Mouse (Mus musculus) intestine, embryonic 16.5 days (tissue): ENCODE data around the gene Treh. TPM values are rescaled to one million over a fixed set of nuclear protein-coding genes. Genes with fewer than 3 reads are reported as not detected.

Source experiments
- ATAC-seq: fragments of 200-750 bp; cut with Nextera tagmentation; 2 replicates; pipeline ENCODE4 v1.8.0; 2017; ENCODE audit warnings: moderate TSS enrichment, moderate library complexity
- H3K27ac ChIP-seq: fragments of 300-500 bp; sonication (generic); 2 replicates; pipeline ENCODE4 v1.5.1; 2014; ENCODE audit warnings: mild to moderate bottlenecking, low read length
- H3K27me3 ChIP-seq: fragments of 300-500 bp; sonication (generic); replicated peaks from 2 replicates; pipeline ENCODE4 v1.6.1; 2014; ENCODE audit warnings: low read length, control low read depth, mixed read lengths; ENCODE audit not compliant: control insufficient read depth, insufficient read depth
- H3K36me3 ChIP-seq: fragments of 300-500 bp; sonication (generic); 2 replicates; pipeline ENCODE4 v1.6.1; 2014; ENCODE audit warnings: low read length, control low read depth; ENCODE audit not compliant: control insufficient read depth, insufficient read depth
- H3K4me1 ChIP-seq: fragments of 300-500 bp; sonication (generic); 2 replicates; pipeline ENCODE4 v1.6.1; 2014; ENCODE audit warnings: low read length, control low read depth, mixed read lengths; ENCODE audit not compliant: control insufficient read depth, insufficient read depth
- H3K4me2 ChIP-seq: fragments of 300-500 bp; sonication (generic); 2 replicates; pipeline ENCODE4 v1.6.1; 2014; ENCODE audit warnings: low read depth, low read length, control low read depth
- H3K4me3 ChIP-seq: fragments of 300-500 bp; sonication (generic); 2 replicates; pipeline ENCODE4 v1.5.1; 2014; ENCODE audit warnings: mild to moderate bottlenecking, low read length
- H3K9ac ChIP-seq: fragments of 300-500 bp; sonication (generic); 2 replicates; pipeline ENCODE4 v1.6.1; 2014; ENCODE audit warnings: low read depth, low read length
- H3K9me3 ChIP-seq: fragments of 300-500 bp; sonication (generic); 2 replicates; pipeline ENCODE4 v1.6.1; 2016; ENCODE audit warnings: low read length, control low read depth; ENCODE audit not compliant: control insufficient read depth
- WGBS: fragments of 180-500 bp; shearing (Covaris S2); extraction: QIAGEN DNeasy Blood & Tissue Kit; methylation state at CpG from one replicate; pipeline ENCODE4 v1.1.7; 2014; 5-methylcytosine and 5-hydroxymethylcytosine counted together
- polyA plus RNA-seq: library from polyadenylated mRNA; unstranded; fragments of >200 nt; fragmentation: Nextera tagmentation; extraction: Ambion mirVana; gene quantifications from 2 replicates; pipeline ENCODE4 v1.2.1, GENCODE M21; 2015

The Treh gene
- polyA plus RNA-seq, 1 experiment from 2014 or later, result 0.09 TPM

GRCm38 (mm10) chr9:44686638-44687037 is 13.6 kb downstream of the Treh start:
- H3K4me2 ChIP-seq, result no peak overlapping the region
- 69% methylated on average over 5 of the region's 5 CpGs for WGBS
- H3K9ac ChIP-seq, result no peak overlapping the region
- H3K9me3 ChIP-seq, result no peaks in the 10 kb centered on the region
- H3K4me1 ChIP-seq, result peaks cover 11% of the 10 kb centered on the region
- H3K4me3 ChIP-seq, result no peak overlapping the region
- H3K27me3 ChIP-seq, result no peaks in the 10 kb centered on the region
- no peak overlapping the region for H3K27ac ChIP-seq
- ATAC-seq, result no peak
- peaks cover 3% of the 10 kb centered on the region; the same call in 1 of the 2 replicates for H3K36me3 ChIP-seq

- ATAC-seq, result no peak
- Histone ChIP-seq H3K4me1 (peaks cover 18% of the 10 kb centered on the region), H3K27ac (no peak overlapping the region), H3K27me3 (no peaks in the 10 kb centered on the region), H3K4me2 (no peak overlapping the region), H3K4me3 (no peak overlapping the region), H3K9ac (no peak overlapping the region), H3K9me3 (no peaks in the 10 kb centered on the region), H3K36me3 (peaks cover 3% of the 10 kb centered on the region; the same call in 1 of the 2 replicates)
- WGBS, result 79% methylated on average over 9 of the region's 9 CpGs
Observed at GRCm38 (mm10) chr9:44688013-44688412, 15.0 kb downstream of the Treh start.

- Histone ChIP-seq H3K36me3 (peaks cover 3% of the 10 kb centered on the region; the same call in 1 of the 2 replicates), H3K4me2 (no peak overlapping the region), H3K9ac (no peak overlapping the region), H3K4me1 (peaks cover 16% of the 10 kb centered on the region), H3K4me3 (no peak overlapping the region), H3K9me3 (no peaks in the 10 kb centered on the region), H3K27ac (no peak overlapping the region), H3K27me3 (no peaks in the 10 kb centered on the region)
- ATAC-seq, result peak; percentile 73
- WGBS, result 35% methylated on average over 7 of the region's 7 CpGs
Observed at GRCm38 (mm10) chr9:44690641-44691040, 17.6 kb downstream of the Treh start.

- WGBS, result 66% methylated on average over 21 of the region's 21 CpGs
- Histone ChIP-seq H3K36me3 (peaks cover 3% of the 10 kb centered on the region; the same call in 1 of the 2 replicates), H3K27me3 (no peaks in the 10 kb centered on the region), H3K4me2 (peak overlapping the region; percentile 21; the same call in 1 of the 2 replicates), H3K4me3 (no peak overlapping the region), H3K4me1 (peaks cover 14% of the 10 kb centered on the region), H3K27ac (peak overlapping the region; percentile 28), H3K9ac (no peak overlapping the region), H3K9me3 (no peaks in the 10 kb centered on the region)
- ATAC-seq, result peak; percentile 78
Observed at GRCm38 (mm10) chr9:44691671-44692520, 18.9 kb downstream of the Treh start.

- Histone ChIP-seq H3K27me3 (no peaks in the 10 kb centered on the region), H3K9ac (no peak overlapping the region), H3K27ac (no peak overlapping the region), H3K4me3 (no peak overlapping the region), H3K4me1 (peaks cover 14% of the 10 kb centered on the region), H3K4me2 (no peak overlapping the region), H3K36me3 (no peaks in the 10 kb centered on the region; the same call in 1 of the 2 replicates), H3K9me3 (no peaks in the 10 kb centered on the region)
- WGBS, result 85% methylated on average over 11 of the region's 11 CpGs
- ATAC-seq, result no peak
Observed at GRCm38 (mm10) chr9:44693071-44693470, 20.0 kb downstream of the Treh start.

- WGBS, result 90% methylated on average over 16 of the region's 16 CpGs
- peaks cover 2% of the 10 kb centered on the region; the same call in 1 of the 2 replicates for H3K36me3 ChIP-seq
Observed at GRCm38 (mm10) chr9:44697866-44698265, 24.8 kb downstream of the Treh start.

GRCm38 (mm10) chr9:44699196-44699595 is 26.2 kb downstream of the Treh start:
- WGBS, result 87% methylated on average over 10 of the region's 10 CpGs
- Histone ChIP-seq H3K27me3 (no peaks in the 10 kb centered on the region), H3K4me2 (no peak overlapping the region), H3K9ac (no peak overlapping the region), H3K27ac (no peak overlapping the region), H3K4me3 (no peak overlapping the region), H3K36me3 (peaks cover 2% of the 10 kb centered on the region; the same call in 1 of the 2 replicates), H3K4me1 (no peaks in the 10 kb centered on the region), H3K9me3 (no peaks in the 10 kb centered on the region)
- ATAC-seq, result no peak

More at GRCm38 (mm10) chr9:44697866-44698265, 24.8 kb downstream of the Treh start:
- Histone ChIP-seq H3K9ac (no peak overlapping the region), H3K4me3 (no peak overlapping the region), H3K27me3 (no peaks in the 10 kb centered on the region), H3K27ac (no peak overlapping the region), H3K4me1 (no peaks in the 10 kb centered on the region), H3K4me2 (no peak overlapping the region), H3K9me3 (no peaks in the 10 kb centered on the region)
- ATAC-seq, result no peak

GRCm38 (mm10) chr9:44699730-44700129 is 26.7 kb downstream of the Treh start:
- 84% methylated on average over 5 of the region's 5 CpGs for WGBS
- Histone ChIP-seq H3K4me2 (no peak overlapping the region), H3K9ac (no peak overlapping the region), H3K27me3 (no peaks in the 10 kb centered on the region), H3K4me1 (no peaks in the 10 kb centered on the region), H3K36me3 (peaks cover 2% of the 10 kb centered on the region; the same call in 1 of the 2 replicates), H3K27ac (no peak overlapping the region), H3K4me3 (no peak overlapping the region), H3K9me3 (no peaks in the 10 kb centered on the region)
- ATAC-seq, result no peak

- H3K4me1 ChIP-seq, result peaks cover 18% of the 10 kb centered on the region
- WGBS, result 26% methylated on average over 28 of the region's 28 CpGs
- peak overlapping the region; percentile 77 for H3K4me2 ChIP-seq
- 0 out of 2 replicates have a peak overlapping the region, but pooled peaks have one; percentile 24 for H3K27ac ChIP-seq
- peak overlapping the region; percentile 65 for H3K9ac ChIP-seq
- ATAC-seq, result peak; percentile 17
- H3K27me3 ChIP-seq, result no peaks in the 10 kb centered on the region
- peak overlapping the region; percentile 52 for H3K4me3 ChIP-seq
- 0 out of 2 replicates have a peak, but pooled peaks cover 3% of the 10 kb centered on the region for H3K36me3 ChIP-seq
- no peaks in the 10 kb centered on the region for H3K9me3 ChIP-seq
Observed at GRCm38 (mm10) chr9:44707749-44708428, 34.9 kb downstream of the Treh start.
